Mouse (Mus musculus): ENCODE measurements at regions not wholly inside any gene's neighbourhood (a gene's known extent, or its start where the extent isn't known, plus 50 kb on each side); places are given as distances from the start of the nearest gene placed in this dataset.

DNA sequence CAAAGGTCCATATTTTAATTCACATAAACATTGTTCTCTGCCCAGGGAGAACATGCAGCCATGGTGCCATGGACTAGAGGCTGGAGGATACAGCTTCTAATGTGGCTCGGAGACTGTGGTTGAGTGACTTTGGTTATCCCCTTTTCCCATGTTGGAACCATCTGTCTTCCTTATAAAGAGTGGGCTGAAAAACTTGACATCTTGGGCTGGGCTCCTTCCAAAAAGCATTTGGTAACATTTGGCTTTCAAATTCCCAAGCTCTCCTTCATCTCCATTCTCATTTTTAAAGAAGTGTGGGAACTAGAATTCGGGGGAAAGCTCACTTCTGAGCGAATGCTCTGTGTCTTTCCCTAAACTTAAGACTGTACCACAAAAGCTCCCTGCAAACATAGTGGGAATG is 50.3 kb upstream of the Cxcl12 start:
- no peak for DNase-seq
